Mouse (Mus musculus) ES-E14 (cell line): ENCODE results near the gene Ank3. TPM values are rescaled to one million over a fixed set of nuclear protein-coding genes. Genes with fewer than 3 reads are reported as not detected.
A peak's percentile ranks its signal among the peaks of the same experiment; 100 is the strongest.

Source experiments
- DNase-seq: peaks from one replicate; pipeline ENCODE4 v3.0.0-alpha.2; 2013; ENCODE audit warnings: low read depth, low spot score
- H3K27ac ChIP-seq: 2 replicates; pipeline ENCODE4 v1.5.1; 2012; ENCODE audit warnings: low read depth, mild to moderate bottlenecking, low read length, moderate library complexity, mixed read lengths; ENCODE audit not compliant: poor library complexity, insufficient read depth, severe bottlenecking
- H3K36me3 ChIP-seq: 2 replicates; pipeline ENCODE4 v1.6.1; 2012; ENCODE audit warnings: mild to moderate bottlenecking, low read length, moderate library complexity, mixed read lengths; ENCODE audit not compliant: control insufficient read depth, poor library complexity, insufficient read depth, severe bottlenecking
- H3K4me1 ChIP-seq, 2 experiments: fragments of 150-350 bp in 1 of 2; sonication (generic) in 1 of 2; 2 replicates each; pipeline ENCODE4 v1.6.1; 2012; ENCODE audit warnings: low read length in 2 of 2, mild to moderate bottlenecking in 1 of 2, mixed read lengths in 1 of 2; ENCODE audit not compliant: control insufficient read depth in 2 of 2, insufficient read depth in 2 of 2, poor library complexity in 1 of 2
- H3K4me3 ChIP-seq, 2 experiments: fragments of 150-350 bp in 1 of 2; sonication (generic) in 1 of 2; 2 replicates each; pipeline ENCODE4 v1.5.1; 2012; ENCODE audit warnings: low read length in 2 of 2, low read depth in 1 of 2, mild to moderate bottlenecking in 1 of 2, mixed read lengths in 1 of 2; ENCODE audit not compliant: insufficient read depth in 1 of 2, poor library complexity in 1 of 2, severe bottlenecking in 1 of 2
- H3K9ac ChIP-seq: 2 replicates; pipeline ENCODE4 v1.6.1; 2012; ENCODE audit warnings: low read depth, mild to moderate bottlenecking, low read length, mixed read lengths; ENCODE audit not compliant: poor library complexity, insufficient read depth, severe bottlenecking
- H3K9me3 ChIP-seq: fragments of 150-350 bp; sonication (generic); 2 replicates; pipeline ENCODE4 v1.6.1; 2012; ENCODE audit warnings: low read depth, mild to moderate bottlenecking, low read length; ENCODE audit not compliant: control insufficient read depth, insufficient read depth
- CHD2 ChIP-seq: IDR thresholded peaks from 2 replicates; pipeline ENCODE4 v1.6.1; 2014; ENCODE audit warnings: mild to moderate bottlenecking, low read depth, low read length, inconsistent platforms
- HCFC1 ChIP-seq: IDR thresholded peaks from 2 replicates; pipeline ENCODE4 v1.6.1; 2012; ENCODE audit warnings: low read length, inconsistent platforms, borderline replicate concordance; ENCODE audit not compliant: insufficient read depth
- MAFK ChIP-seq: IDR thresholded peaks from 2 replicates; pipeline ENCODE4 v1.6.1; 2014; ENCODE audit warnings: mild to moderate bottlenecking, low read depth, low read length, inconsistent platforms; ENCODE audit not compliant: insufficient read depth
- ZC3H11A ChIP-seq: IDR thresholded peaks from 2 replicates; pipeline ENCODE4 v1.6.1; 2012; ENCODE audit warnings: low read depth, mild to moderate bottlenecking, inconsistent platforms, low read length, borderline replicate concordance
- ZNF384 ChIP-seq: IDR thresholded peaks from 2 replicates; pipeline ENCODE4 v1.6.1; 2012; ENCODE audit warnings: low read depth, low read length, inconsistent platforms
- in situ Hi-C, 2 experiments: fragments of 600-800 bp; cut with MboI; formaldehyde crosslinking; loops; one replicate each; pipeline ENCODE4 v1.15.1; 2025; ENCODE audit warnings: low sequenced_read_pairs in 2 of 2, inconsistent platforms in 1 of 2; ENCODE audit not compliant: unreplicated experiment in 2 of 2
- total RNA-seq: library from RNA; depleted of rRNA; stranded (reverse); fragments of 300-350 nt; gene quantifications from 2 replicates; pipeline ENCODE4 v1.2.3, GENCODE M21; 2012

Ank3 gene
- total RNA-seq, 1 experiment: 6.5 TPM

DNA sequence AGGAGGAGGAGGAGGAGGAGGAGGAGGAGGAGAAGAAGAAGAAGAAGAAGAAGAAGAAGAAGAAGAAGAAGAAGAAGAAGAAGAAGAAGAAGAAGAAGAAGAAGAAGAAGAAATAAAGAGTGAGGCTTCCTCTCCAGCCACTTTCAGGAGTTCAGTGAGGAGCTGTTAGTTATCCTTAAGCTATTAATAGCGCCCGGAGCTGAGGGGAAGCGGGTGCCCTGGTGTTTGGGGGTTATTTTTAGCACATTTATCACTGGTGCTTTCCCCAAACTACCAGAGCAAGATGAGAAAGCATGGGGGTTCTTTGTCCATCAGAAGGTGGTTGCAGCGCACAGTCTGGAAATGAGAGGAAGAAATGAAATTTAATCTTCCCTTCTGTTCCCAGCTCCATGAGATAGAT is 166.5 kb downstream of the Ank3 start:
- TF ChIP-seq CHD2 (no peak), ZNF384 (no peak), MAFK (no peak), HCFC1 (no peak), ZC3H11A (no peak)
- no peak for DNase-seq
- no peak overlapping the region for H3K4me3 ChIP-seq
- H3K27ac ChIP-seq: no peak overlapping the region
- no peaks in the 10 kb centered on the region for H3K9me3 ChIP-seq
- peaks cover 10 to 15% of the 10 kb centered on the region in 2 experiments; a peak in 3 of 4 replicates for H3K4me1 ChIP-seq
- no peak overlapping the region for H3K9ac ChIP-seq
- in situ Hi-C loops: no loop called here
- H3K36me3 ChIP-seq: no peaks in the 10 kb centered on the region

DNA sequence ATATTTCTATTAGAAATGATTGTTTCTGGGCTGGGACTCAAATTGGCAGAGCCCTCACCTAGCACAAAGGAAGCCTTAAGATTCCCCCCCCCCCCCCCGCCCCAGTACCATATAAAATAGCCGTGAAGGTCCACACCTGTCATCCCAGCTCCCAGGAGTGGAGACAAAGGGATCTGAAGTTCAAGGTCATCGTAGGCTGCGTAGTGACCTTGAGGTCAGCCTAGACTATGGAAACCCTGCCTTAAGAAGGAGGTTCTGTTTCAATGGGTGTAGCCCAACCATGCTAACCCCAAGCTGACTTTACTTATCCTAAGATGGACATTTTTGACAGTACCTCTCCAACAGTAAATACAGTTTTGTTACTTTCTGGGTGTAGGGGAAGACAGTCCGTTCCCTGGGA is 170.4 kb downstream of the Ank3 start:
- peaks cover 22 to 32% of the 10 kb centered on the region in 2 experiments for H3K4me1 ChIP-seq
- no peak overlapping the region for H3K27ac ChIP-seq
- no peak for DNase-seq
- no peak for TF ChIP-seq ZC3H11A
- TF ChIP-seq HCFC1: no peak
- TF ChIP-seq ZNF384: no peak
- no peak for TF ChIP-seq CHD2
- TF ChIP-seq MAFK: no peak
- no peak overlapping the region for H3K4me3 ChIP-seq
- no peaks in the 10 kb centered on the region for H3K9me3 ChIP-seq
- H3K36me3 ChIP-seq: no peaks in the 10 kb centered on the region
- in situ Hi-C loops: no loop called here
- H3K9ac ChIP-seq: no peak overlapping the region

DNA sequence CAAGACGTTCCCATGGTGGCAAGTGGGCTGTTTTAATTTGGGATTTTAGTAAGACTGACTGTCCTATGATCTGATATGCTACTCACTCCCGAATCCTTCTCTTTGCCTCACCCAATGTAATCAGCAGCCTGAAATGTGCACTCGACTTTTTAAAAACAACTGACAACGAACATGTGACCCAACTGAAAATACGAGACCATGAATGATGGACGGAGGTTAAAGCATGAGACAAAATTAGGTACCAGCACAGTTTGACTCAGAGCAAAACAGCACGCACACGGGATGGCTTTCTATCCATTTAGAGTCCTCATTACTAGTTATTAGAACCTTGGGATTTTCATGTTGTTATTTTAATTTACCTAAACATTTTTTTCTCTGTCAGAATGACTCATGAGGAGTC is 171.2 kb downstream of the Ank3 start:
- no peaks in the 10 kb centered on the region for H3K36me3 ChIP-seq
- no peaks in the 10 kb centered on the region for H3K9me3 ChIP-seq
- no peak for DNase-seq
- no peak for TF ChIP-seq ZNF384
- H3K27ac ChIP-seq: no peak overlapping the region
- no peak overlapping the region for H3K4me3 ChIP-seq
- in situ Hi-C loops: no loop called here
- H3K9ac ChIP-seq: no peak overlapping the region
- H3K4me1 ChIP-seq: peaks cover 26 to 32% of the 10 kb centered on the region in 2 experiments

DNA sequence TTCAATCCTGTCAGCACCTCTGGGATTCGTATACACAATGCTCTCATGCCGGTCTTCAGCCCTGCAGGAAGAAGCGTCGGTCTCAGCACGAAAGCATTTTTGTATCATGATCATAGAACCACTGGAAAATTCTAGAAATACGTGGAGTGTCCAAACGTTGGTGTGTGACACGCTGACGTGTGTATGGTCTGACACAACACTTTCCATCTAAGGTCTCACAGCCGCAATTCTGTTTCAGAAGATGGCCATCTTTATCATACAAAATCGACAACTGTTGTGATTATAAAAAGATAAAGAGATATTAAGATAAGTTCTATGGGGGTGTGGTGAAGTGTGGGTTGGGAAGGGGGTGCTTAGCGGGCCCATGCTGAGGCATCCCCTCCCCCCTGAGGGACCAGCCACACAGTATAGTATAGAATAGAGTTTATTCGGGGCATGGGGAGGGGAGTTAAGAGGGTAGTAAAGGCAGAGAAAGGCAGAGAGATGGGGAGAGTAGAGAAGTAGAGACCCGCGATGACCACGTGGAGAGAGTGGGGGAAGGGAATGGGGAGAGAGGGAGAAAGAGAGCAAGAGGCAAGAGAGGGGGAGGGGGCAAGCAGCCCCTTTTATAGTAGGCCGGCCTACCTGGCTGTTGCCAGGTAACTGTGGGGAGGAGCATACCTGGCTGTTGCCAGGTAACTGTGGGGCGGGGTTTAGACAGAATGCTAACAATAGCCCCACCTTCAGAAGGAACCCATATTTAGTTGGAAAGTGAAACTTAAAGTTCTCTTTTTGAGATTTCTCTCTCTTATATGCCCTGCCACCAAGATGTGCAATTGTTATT is 172.1 kb downstream of the Ank3 start:
- DNase-seq: peak; percentile 67
- Histone ChIP-seq H3K27ac (no peak overlapping the region), H3K36me3 (no peaks in the 10 kb centered on the region), H3K9ac (no peak overlapping the region), H3K4me3 (peak overlapping the region; percentile 39 to 59; a peak in 2 of 4 replicates), H3K9me3 (no peaks in the 10 kb centered on the region), H3K4me1 (peaks cover 31 to 37% of the 10 kb centered on the region in 2 experiments)
- TF ChIP-seq CHD2: no peak
- no peak for TF ChIP-seq HCFC1
- TF ChIP-seq MAFK: no peak
- TF ChIP-seq ZNF384: no peak
- TF ChIP-seq ZC3H11A: no peak
- in situ Hi-C loops: no loop called here
